Mouse (Mus musculus) testis, adult 2 months (tissue): ENCODE results near the gene Tmem237.

Source experiments
- CTCF ChIP-seq: fragments of 200-500 bp; IDR thresholded peaks from 2 replicates; pipeline ENCODE4 v1.5.1; 2012; ENCODE audit warnings: low read depth, mild to moderate bottlenecking, inconsistent platforms, low read length, moderate library complexity; ENCODE audit not compliant: control insufficient read depth, insufficient read depth, insufficient replicate concordance
- POLR2A ChIP-seq: fragments of 200-500 bp; IDR thresholded peaks from 2 replicates; pipeline ENCODE4 v1.6.1; 2012; ENCODE audit warnings: low read depth, mild to moderate bottlenecking, inconsistent platforms, low read length, moderate library complexity; ENCODE audit not compliant: control insufficient read depth

DNA sequence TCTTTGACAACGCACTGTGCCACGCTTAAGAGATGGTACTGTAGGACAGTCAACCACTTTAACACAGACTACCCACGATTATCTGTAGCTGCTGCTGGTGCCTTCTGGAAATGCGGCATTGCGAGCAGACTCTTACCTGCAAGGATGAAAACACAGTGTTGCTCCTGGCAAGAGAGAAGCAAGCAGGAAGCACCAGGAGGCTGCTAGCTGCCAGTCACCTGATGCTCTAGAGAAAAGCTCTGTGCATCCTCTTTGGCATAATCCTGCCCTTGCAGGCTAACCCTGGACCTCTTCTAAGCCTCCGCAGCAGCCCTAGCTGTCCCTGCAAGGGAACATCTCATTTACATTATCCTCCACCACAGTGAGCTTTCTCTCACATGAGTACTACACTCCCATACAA lies 41.2 kb upstream of the Tmem237 start:
- TF ChIP-seq POLR2A: no peak
- no peak for TF ChIP-seq CTCF
